Mouse (Mus musculus) thymus, adult 18-20 months (tissue): ENCODE data around the gene Trim58.
A peak's percentile ranks its signal among the peaks of the same experiment; 100 is the strongest.

Experiments
- DNase-seq, 2 experiments: peaks; one replicate each; pipeline ENCODE4 v3.0.0; 2022; ENCODE audit warnings: mixed read lengths in 2 of 2

Trim58 gene

GRCm38 (mm10) chr11:58640272-58640867 is at the start of gene Trim58:
Gene Trim58, plus strand, starts transcription at chr11:58640465.
- no peak for DNase-seq

DNA sequence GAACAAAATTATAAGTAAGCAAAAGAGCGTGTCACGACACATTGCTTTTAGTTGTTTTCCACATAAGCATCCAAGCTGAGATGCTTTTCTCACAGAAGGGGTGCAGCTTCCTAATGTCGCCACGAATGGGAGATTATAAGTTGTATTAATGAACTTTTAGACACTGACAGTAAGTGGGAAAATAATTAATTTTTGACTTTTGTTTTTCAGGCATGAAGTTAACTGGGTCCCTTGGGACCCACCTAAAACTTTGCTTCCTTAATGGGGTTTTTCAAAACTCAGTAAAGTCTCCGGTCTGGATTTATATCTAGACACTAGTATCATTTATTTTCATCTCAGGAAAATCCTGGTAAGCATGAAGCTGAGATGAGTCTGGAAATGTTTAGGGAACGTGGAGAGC is 45.5 kb upstream of the Trim58 start, which contains the start of gene Olfr324:
TSS of gene Olfr324 (plus strand) at position 301 of the 400 bp plus-strand sequence.
- no peak for DNase-seq

GRCm38 (mm10) chr11:58597837-58598236 is 42.4 kb upstream of the Trim58 start:
- DNase-seq: no peak

GRCm38 (mm10) chr11:58602062-58602461 is 38.2 kb upstream of the Trim58 start:
- DNase-seq: no peak

DNA sequence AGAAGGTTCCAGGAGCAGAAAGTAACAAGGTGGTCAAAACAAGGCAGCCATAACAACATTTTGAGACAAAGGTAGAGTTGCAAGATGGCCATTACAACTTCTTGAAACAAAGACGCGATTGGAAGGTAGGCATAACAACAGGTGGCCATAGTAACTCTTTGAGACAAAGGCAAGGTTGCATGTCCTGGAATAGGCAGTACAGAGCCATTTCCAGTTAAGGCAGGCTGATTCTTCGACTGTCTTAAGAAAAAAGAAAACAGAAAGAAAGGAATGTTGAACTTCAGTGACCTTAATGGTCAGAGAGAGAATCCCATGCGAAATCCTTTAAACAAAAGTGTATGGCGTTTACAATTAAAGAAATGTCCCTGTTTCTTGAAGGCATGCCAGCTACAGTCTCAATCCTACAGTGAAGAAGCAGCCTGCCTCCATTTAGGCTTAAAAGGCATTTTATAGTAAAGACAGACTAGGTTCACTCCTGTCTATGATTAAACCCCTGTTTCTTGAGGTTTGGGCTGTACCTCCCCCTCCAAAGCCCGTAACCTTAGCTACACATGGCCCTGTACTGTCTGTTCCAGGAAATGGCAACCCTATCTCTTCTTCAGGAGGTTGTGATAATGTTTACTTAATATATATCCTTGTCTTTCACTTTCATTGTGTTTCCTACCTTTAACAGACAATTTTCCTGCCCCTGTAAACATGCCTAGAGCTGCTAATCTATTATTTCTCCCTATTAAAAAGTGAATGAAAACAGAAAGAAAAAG is 37.3 kb upstream of the Trim58 start:
- DNase-seq: no peak

- DNase-seq: no peak
These were observed 35.6 kb upstream of the Trim58 start for GRCm38 (mm10) chr11:58604688-58605087.

- DNase-seq: no peak
These were observed 35.0 kb upstream of the Trim58 start for GRCm38 (mm10) chr11:58605228-58605627.

DNA sequence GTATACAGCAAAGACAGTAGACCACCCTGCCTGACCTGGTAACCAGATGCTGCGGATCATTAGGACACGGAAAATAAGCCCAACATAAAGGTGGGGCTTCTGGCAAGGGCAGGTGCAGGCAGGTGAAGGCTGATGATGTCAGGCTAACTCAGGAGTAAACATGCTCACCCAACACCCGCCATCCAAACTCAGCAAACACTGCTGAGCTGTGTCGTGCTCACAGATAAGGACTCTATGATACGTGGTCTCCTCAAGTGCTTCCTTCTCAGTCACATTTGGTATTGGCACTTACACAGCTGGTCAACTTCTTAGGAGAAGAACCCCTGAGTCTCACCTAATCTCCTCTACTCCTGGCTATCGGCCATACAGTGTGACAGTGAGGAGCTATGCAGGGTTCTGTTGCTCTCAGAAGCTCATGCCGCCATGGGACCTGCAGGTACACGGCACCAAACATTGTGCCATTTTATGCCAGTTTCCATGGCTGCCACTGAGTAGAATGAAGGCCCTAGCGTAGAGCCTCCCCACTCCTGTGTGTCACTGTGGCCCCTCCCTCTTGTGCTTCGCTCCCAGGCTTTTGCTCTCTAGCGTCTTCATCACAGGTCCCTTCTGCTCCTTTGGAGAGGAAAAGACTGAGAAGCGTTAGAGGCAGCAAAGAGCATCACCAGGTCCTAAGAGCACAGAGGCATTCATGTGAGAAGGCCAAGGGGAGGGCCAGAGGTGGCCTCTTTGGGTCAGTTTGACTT is 33.9 kb upstream of the Trim58 start:
- no peak for DNase-seq

- no peak for DNase-seq
These were observed 33.2 kb upstream of the Trim58 start for GRCm38 (mm10) chr11:58607030-58607429.

GRCm38 (mm10) chr11:58613359-58613758 is 26.9 kb upstream of the Trim58 start:
- no peak for DNase-seq

GRCm38 (mm10) chr11:58614526-58614925 is 25.7 kb upstream of the Trim58 start:
- no peak for DNase-seq

- DNase-seq: no peak
These were observed 24.3 kb upstream of the Trim58 start, which contains the start of gene 2210407C18Rik for GRCm38 (mm10) chr11:58615975-58616374. Gene 2210407C18Rik, minus strand, starts transcription at chr11:58616075.

DNA sequence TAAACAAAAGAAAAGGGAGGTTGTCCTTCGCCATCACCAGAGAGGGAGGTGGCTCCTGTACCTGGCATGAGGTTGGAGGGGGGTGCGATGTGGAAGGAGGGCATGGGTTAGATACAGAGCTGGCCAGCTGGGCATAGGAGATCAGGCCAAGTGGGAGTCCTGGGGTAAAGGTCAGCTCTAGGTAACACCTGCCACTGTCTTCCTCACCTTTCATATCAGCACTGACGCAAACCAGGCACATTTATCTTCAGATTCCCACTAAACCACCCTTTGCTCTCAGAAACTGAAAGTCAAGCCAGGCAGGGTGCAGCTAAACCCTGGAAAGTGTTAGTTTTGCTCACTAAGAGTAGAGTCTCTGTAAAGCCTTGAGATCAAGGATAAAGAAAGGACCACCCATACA is 21.9 kb upstream of the Trim58 start:
- DNase-seq: no peak

- no peak for DNase-seq
These were observed 21.5 kb upstream of the Trim58 start for GRCm38 (mm10) chr11:58618793-58619192.

- DNase-seq: no peak
These were observed 14.1 kb upstream of the Trim58 start for GRCm38 (mm10) chr11:58626146-58626545.

DNA sequence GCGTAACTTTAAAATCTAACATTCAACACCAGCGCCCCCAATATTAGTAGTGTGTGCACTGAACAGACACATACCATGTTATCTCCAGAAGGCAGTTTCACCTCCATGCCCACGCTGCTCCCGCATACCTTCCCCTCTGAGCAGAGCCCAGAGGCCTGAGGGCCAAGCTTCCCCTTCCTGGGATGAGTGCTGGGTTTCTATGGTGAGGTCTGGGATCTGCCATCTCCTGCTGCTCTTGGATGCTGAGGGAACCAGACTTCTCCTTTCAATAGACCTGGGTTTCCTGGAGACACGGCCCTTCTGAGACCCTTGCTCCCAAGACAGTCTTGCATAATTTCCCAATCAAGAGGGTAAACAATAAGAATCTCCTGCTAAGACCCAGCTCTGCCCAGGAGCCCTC is 9.9 kb upstream of the Trim58 start, which contains the start of gene Olfr323:
TSS of gene Olfr323 (minus strand) at position 101 of the 400 bp plus-strand sequence.
- no peak for DNase-seq

GRCm38 (mm10) chr11:58634878-58635277 is 5.4 kb upstream of the Trim58 start:
- DNase-seq: no peak

DNA sequence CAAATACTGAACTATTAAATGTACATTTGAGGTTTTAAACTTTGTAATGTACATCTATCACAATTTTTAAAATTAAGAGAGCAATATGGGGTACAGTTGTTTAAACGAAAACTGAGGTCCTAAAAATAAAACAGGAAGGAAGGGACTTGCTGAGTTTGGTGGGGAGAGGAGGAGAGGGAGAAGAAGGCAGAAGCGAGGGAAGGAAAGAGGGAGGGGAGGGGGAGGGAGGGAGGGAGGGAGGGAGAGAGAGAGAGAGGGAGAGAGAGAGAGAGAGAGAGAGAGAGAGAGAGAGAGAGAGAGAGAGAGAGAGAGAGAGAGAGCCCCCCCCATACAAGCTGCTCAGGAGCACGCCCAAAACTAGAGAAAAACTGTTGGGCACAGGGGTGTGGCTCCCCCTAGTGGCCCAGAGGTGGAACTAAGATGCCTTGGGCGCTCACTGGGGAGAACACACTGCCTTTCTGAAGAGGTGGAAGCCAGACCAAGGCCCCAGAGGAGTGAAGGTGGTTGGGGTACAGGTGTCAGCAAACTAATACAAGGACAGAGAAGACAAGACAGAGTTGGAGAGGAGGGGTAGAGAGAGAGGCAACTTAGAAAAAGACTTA is 3.8 kb upstream of the Trim58 start:
- DNase-seq: peak; percentile 13 to 28

DNA sequence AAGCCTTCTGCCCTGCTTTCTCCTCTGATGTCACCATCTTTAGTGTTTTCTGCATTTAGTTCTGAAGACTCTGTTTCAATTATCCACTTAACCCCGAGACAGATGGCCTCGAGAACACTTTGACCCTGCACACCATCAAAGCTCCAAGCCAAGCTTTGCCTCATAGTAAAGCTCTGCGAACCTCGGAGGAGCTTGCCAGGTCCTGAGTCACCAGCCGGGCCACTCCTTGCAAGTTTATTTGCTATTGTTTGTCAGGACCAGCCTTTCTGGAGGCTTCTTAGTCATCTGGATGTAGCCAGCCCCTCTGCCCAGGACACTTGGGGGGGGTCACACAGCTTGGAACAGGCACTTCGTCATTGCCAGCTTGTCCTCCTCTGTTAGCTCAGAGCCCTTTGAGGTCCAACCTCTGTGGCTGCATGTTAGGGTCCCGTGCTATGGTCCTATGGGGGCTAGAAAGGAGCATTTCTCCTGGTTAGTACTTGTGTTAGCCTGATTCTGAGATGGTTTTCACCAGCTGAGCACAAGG is 2.0 kb upstream of the Trim58 start:
- DNase-seq: no peak

- DNase-seq: no peak
These were observed 792 bp downstream of the Trim58 start for GRCm38 (mm10) chr11:58641057-58641456.

DNA sequence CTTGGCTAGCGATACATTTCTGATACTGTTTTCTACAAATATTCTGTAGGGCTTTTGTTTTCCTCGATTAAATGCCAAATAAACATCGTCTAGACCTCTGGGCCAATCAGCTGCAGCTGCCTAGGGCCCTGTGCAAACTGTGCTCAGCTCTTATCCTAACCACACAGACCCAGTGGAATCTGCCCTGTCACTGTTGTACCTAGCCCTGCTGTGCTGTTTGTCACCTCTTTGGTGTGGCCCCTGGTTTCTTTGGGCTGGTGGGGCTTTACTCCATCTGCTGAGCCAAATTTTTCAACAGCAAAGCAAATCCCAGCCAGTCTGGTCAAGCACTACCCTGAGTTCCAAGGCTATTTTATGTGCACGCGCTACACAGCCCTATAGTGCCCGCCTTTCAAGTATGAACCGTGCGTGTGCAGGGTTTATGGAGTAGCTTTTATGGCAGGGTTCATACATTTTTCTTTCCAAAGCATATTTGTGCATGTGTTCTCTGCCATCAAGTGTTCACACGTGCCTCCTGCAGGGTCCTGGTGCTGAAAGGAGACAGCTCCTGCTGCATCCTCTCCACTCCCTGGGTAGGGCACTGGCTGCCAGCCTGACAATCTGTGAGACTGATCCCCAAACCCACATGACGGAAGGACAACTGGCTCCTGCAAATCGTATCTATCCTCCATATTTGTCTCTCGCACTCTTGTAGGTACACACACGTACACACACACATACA is 1.5 kb downstream of the Trim58 start:
- no peak for DNase-seq

- peak; percentile 13 to 18 for DNase-seq
These were observed 3.1 kb downstream of the Trim58 start for GRCm38 (mm10) chr11:58643350-58643749.
